Comparison of ENCODE assay signal across 14 mouse cellular contexts in genomic region chr7:127217901-127218642, GRCm38 (mm10). TPM values are rescaled to one million over a fixed set of nuclear protein-coding genes. Genes with fewer than 3 reads are reported as not detected.
A peak's percentile ranks its signal among the peaks of the same experiment; 100 is the strongest.
DNase-seq lines count a peak whose midpoint lies in the region; ATAC-seq and TF ChIP-seq lines count a peak whose summit lies in the region.
"Had no signal": no experiment of that assay in that cellular context is flagged by ENCODE, and none has a peak within 500 bp of the region (broad histone marks: within the 10 kb centered on the region; RNA-seq: fewer than 3 reads in every experiment).

No protein-coding gene starts in this region.

- dilution Hi-C loops in CH12.LX (cut with MboI; ENCODE audit: extremely low pct_ligation_motif_present, extremely low pct_unique_long_range_greater_than_20kb, low sequenced_read_pairs): no loop called here

- TF ChIP-seq EP300 in CH12.LX (IDR thresholded peaks at IDR 0.05; ENCODE audit: low read length): no peak

- H3K9me3 ChIP-seq in heart, embryonic 10.5 days: no peaks in the 10 kb centered on the region
- H3K9me3 ChIP-seq in CH12.LX (replicated peaks; ENCODE audit: low read length): peaks cover 4% of the 10 kb centered on the region
- no peaks in the 10 kb centered on the region for H3K9me3 ChIP-seq in limb, embryonic 10.5 days (replicated peaks)
- H3K9me3 ChIP-seq in hindbrain, embryonic 13.5 days: no peaks in the 10 kb centered on the region
- H3K9me3 ChIP-seq: forebrain, embryonic 15.5 days; neural tube, embryonic 13.5 days had no signal

- H3K79me2 ChIP-seq in CH12.LX (replicated peaks; ENCODE audit: control insufficient read depth, extremely low read depth, insufficient read depth, poor library complexity, severe bottlenecking): peaks cover 18% of the 10 kb centered on the region

- peak overlapping the region; percentile 62 for H3K9ac ChIP-seq in CH12.LX (ENCODE audit: insufficient read depth, low read depth)
- no peak overlapping the region for H3K9ac ChIP-seq in hindbrain, embryonic 13.5 days
- H3K9ac ChIP-seq: forebrain, embryonic 15.5 days; neural tube, embryonic 13.5 days had no signal

- H3K4me3 ChIP-seq in heart, embryonic 10.5 days: peak overlapping the region; percentile 35; the same call in 1 of the 2 replicates
- H3K4me3 ChIP-seq in CH12.LX (replicated peaks in 1 of 3; ENCODE audit: low read depth in 2 of 3, low read length in 2 of 3, poor library complexity in 1 of 3): peak overlapping the region; percentile 67 to 80 (median 70)
- H3K4me3 ChIP-seq in limb, embryonic 10.5 days: no peak overlapping the region
- H3K4me3 ChIP-seq in spleen, adult 2 months (ENCODE audit: extremely low read depth, insufficient read depth, insufficient read length): peak overlapping the region; percentile 72
- no peak overlapping the region for H3K4me3 ChIP-seq in hindbrain, embryonic 13.5 days
- H3K4me3 ChIP-seq: forebrain, embryonic 15.5 days; layer of hippocampus, adult 2 months; neural tube, embryonic 13.5 days had no signal

- peaks cover 11% of the 10 kb centered on the region; the same call in 1 of the 2 replicates for H3K27me3 ChIP-seq in heart, embryonic 10.5 days (ENCODE audit: insufficient read depth, poor library complexity, severe bottlenecking)
- H3K27me3 ChIP-seq in CH12.LX (replicated peaks): no peaks in the 10 kb centered on the region
- peaks cover 18% of the 10 kb centered on the region for H3K27me3 ChIP-seq in limb, embryonic 10.5 days (ENCODE audit: low read depth, poor library complexity, severe bottlenecking)
- H3K27me3 ChIP-seq in spleen, adult 2 months (ENCODE audit: control insufficient read depth, insufficient read depth, low read length): no peaks in the 10 kb centered on the region
- H3K27me3 ChIP-seq in hindbrain, embryonic 13.5 days: peaks cover 16% of the 10 kb centered on the region
- H3K27me3 ChIP-seq: forebrain, embryonic 15.5 days had no signal

- no peak for TF ChIP-seq RAD21 in CH12.LX (IDR thresholded peaks at IDR 0.05; ENCODE audit: low read depth, low read length)

- DNase-seq in heart, embryonic 10.5 days (ENCODE audit: low spot score): no peak
- no peak for DNase-seq in heart, postnatal 10 days
- peak; percentile 61 for DNase-seq in CH12.LX (ENCODE audit: extremely low read depth)
- DNase-seq in limb, embryonic 10.5 days (ENCODE audit: low spot score): no peak
- peak in 1 of 2 experiments; percentile 70 for DNase-seq in spleen, adult 2 months (ENCODE audit: low read depth in 1 of 2, low spot score in 2 of 2)
- DNase-seq in kidney, adult 9 months: no peak
- no peak for DNase-seq in adrenal gland, postnatal 25 days
- DNase-seq: cerebellum, postnatal 25 days; lung, adult 18-20 months had no signal

- ATAC-seq in hindbrain, embryonic 13.5 days (ENCODE audit: low FRiP score): no peak
- ATAC-seq: forebrain, embryonic 15.5 days; hindbrain, embryonic 16.5 days had no signal

- TF ChIP-seq CTCF in CH12.LX (conservative IDR thresholded peaks at IDR 0.05 in 1 of 2, IDR thresholded peaks at IDR 0.05 in 1 of 2; ENCODE audit: low read depth in 2 of 2, low read length in 2 of 2): no peak
- TF ChIP-seq CTCF in spleen, adult 2 months (IDR thresholded peaks at IDR 0.05; ENCODE audit: extremely low read depth, insufficient read depth, insufficient read length, insufficient replicate concordance): no peak

- peak overlapping the region; percentile 79 for H3K27ac ChIP-seq in heart, embryonic 10.5 days
- H3K27ac ChIP-seq in CH12.LX (ENCODE audit: insufficient read depth, low read depth): peak overlapping the region; percentile 75
- H3K27ac ChIP-seq in limb, embryonic 10.5 days: peak overlapping the region; percentile 25; the same call in 1 of the 2 replicates
- peak overlapping the region; percentile 95 for H3K27ac ChIP-seq in spleen, adult 2 months (ENCODE audit: insufficient read depth, low read length)
- H3K27ac ChIP-seq in hindbrain, embryonic 13.5 days: no peak overlapping the region
- H3K27ac ChIP-seq: forebrain, embryonic 15.5 days; layer of hippocampus, adult 2 months; neural tube, embryonic 13.5 days had no signal

- 54% methylated on average over 10 of the region's 10 CpGs for WGBS in heart, embryonic 10.5 days
- 80% methylated on average over 10 of the region's 10 CpGs for WGBS in limb, embryonic 10.5 days
- 9% methylated on average over 10 of the region's 10 CpGs for WGBS in spleen, adult 2 months
- 85% methylated on average over 10 of the region's 10 CpGs for WGBS in hindbrain, embryonic 13.5 days

- peak overlapping the region; percentile 81 for H3K4me2 ChIP-seq in CH12.LX (ENCODE audit: insufficient read depth, low read depth, poor library complexity, severe bottlenecking)
- no peak overlapping the region for H3K4me2 ChIP-seq in hindbrain, embryonic 13.5 days
- H3K4me2 ChIP-seq: forebrain, embryonic 15.5 days; neural tube, embryonic 13.5 days had no signal

- TF ChIP-seq POLR2A in CH12.LX (IDR thresholded peaks at IDR 0.05; ENCODE audit: low read depth, low read length): peak; percentile 74; the same call in 1 of the 2 replicates
- TF ChIP-seq POLR2A in spleen, adult 2 months (IDR thresholded peaks at IDR 0.05; ENCODE audit: low read depth, low read length): peak; percentile 71; the same call in 1 of the 2 replicates

- intact Hi-C loops in heart, postnatal 10 days (cut with DNase I): no loop called here

- H3K36me3 ChIP-seq in heart, embryonic 10.5 days: no peaks in the 10 kb centered on the region
- H3K36me3 ChIP-seq in CH12.LX (replicated peaks in 1 of 2; ENCODE audit: control insufficient read depth in 1 of 2, insufficient read depth in 1 of 2, low read length in 1 of 2): peaks cover 26 to 37% of the 10 kb centered on the region in 2 experiments
- peaks cover 11% of the 10 kb centered on the region for H3K36me3 ChIP-seq in limb, embryonic 10.5 days
- H3K36me3 ChIP-seq in spleen, adult 2 months (ENCODE audit: control insufficient read depth, insufficient read depth, low read length): peaks cover 15% of the 10 kb centered on the region
- no peaks in the 10 kb centered on the region for H3K36me3 ChIP-seq in hindbrain, embryonic 13.5 days
- H3K36me3 ChIP-seq: forebrain, embryonic 15.5 days; neural tube, embryonic 13.5 days had no signal

- peaks cover 46% of the 10 kb centered on the region for H3K4me1 ChIP-seq in heart, embryonic 10.5 days
- peaks cover 19 to 61% of the 10 kb centered on the region in 2 experiments for H3K4me1 ChIP-seq in CH12.LX (ENCODE audit: control insufficient read depth in 1 of 2, insufficient read depth in 2 of 2)
- H3K4me1 ChIP-seq in limb, embryonic 10.5 days: peaks cover 31% of the 10 kb centered on the region
- H3K4me1 ChIP-seq in spleen, adult 2 months (ENCODE audit: control insufficient read depth, insufficient read depth, insufficient read length): peaks cover 25% of the 10 kb centered on the region; the same call in 1 of the 2 replicates
- peaks cover 8% of the 10 kb centered on the region; the same call in 1 of the 2 replicates for H3K4me1 ChIP-seq in hindbrain, embryonic 13.5 days (replicated peaks)

- in situ Hi-C loops in CH12.LX (cut with MboI; ENCODE audit: low pct_ligation_motif_present, low pct_unique_long_range_greater_than_20kb, low sequenced_read_pairs): no loop called here

RNA-seq across cellular contexts. Expression of gene Mylpf, which starts 9.4 kb away (rescaled TPM):
- polyA plus RNA-seq in heart, embryonic 10.5 days (2016; fragmentation: Nextera tagmentation; extraction: Ambion mirVana): 40.4 and 51.1 TPM in 2 replicates
- total RNA-seq in heart, postnatal 10 days (2021): 1 to 10 TPM; 1.7 to 2.5 TPM
- total RNA-seq in CH12.LX (2012; rRNA removed) (3.0 and 4.2 TPM in 2 replicates), CH12.LX (2014; rRNA removed) (0.49 and 3.2 TPM in 2 replicates)
- polyA plus RNA-seq in CH12.LX (2012; ENCODE audit: insufficient read length, low read depth): 4.1 and 5.2 TPM in 2 replicates
- 8.8 and 13.1 TPM in 2 replicates for polyA plus RNA-seq in limb, embryonic 10.5 days (2016; fragmentation: Nextera tagmentation; extraction: Ambion mirVana)
- 1.2 and 5.2 TPM in 2 replicates for polyA plus RNA-seq in spleen, adult 2 months (2012; rRNA removed)
- 11.0 and 15.5 TPM in 2 replicates for polyA plus RNA-seq in hindbrain, embryonic 13.5 days (2015; fragmentation: Nextera tagmentation; extraction: Ambion mirVana)
- 4.1 and 4.4 TPM in 2 replicates for total RNA-seq in adrenal gland, postnatal 25 days (2021)

RNA-seq across cellular contexts. Expression of gene Tbc1d10b, which starts 9.8 kb away (rescaled TPM):
- 26.4 and 28.3 TPM in 2 replicates for polyA plus RNA-seq in heart, embryonic 10.5 days (2016; fragmentation: Nextera tagmentation; extraction: Ambion mirVana)
- total RNA-seq in heart, postnatal 10 days (2021): 10 to 100 TPM; 35.3 to 37.2 TPM
- total RNA-seq in CH12.LX (2012; rRNA removed): 25.9 and 28.0 TPM in 2 replicates
- total RNA-seq in CH12.LX (2014; rRNA removed): 17.9 and 18.2 TPM in 2 replicates
- polyA plus RNA-seq in CH12.LX (2012; ENCODE audit: insufficient read length, low read depth): 25.6 and 26.6 TPM in 2 replicates
- polyA plus RNA-seq in limb, embryonic 10.5 days (2016; fragmentation: Nextera tagmentation; extraction: Ambion mirVana): 32.1 and 34.8 TPM in 2 replicates
- 33.0 and 34.3 TPM in 2 replicates for polyA plus RNA-seq in spleen, adult 2 months (2012; rRNA removed)
- polyA plus RNA-seq in hindbrain, embryonic 13.5 days (2015; fragmentation: Nextera tagmentation; extraction: Ambion mirVana): 28.0 and 31.3 TPM in 2 replicates
- total RNA-seq in adrenal gland, postnatal 25 days (2021): 51.9 and 53.1 TPM in 2 replicates

RNA-seq across cellular contexts. Expression of gene Zfp553, which starts 14.8 kb away (rescaled TPM):
- polyA plus RNA-seq in heart, embryonic 10.5 days (2016; fragmentation: Nextera tagmentation; extraction: Ambion mirVana): 30.5 and 42.9 TPM in 2 replicates
- 1 to 10 TPM; 6.8 to 8.8 TPM for total RNA-seq in heart, postnatal 10 days (2021)
- 17.4 and 18.8 TPM in 2 replicates for total RNA-seq in CH12.LX (2012; rRNA removed)
- total RNA-seq in CH12.LX (2014; rRNA removed): 8.6 and 9.8 TPM in 2 replicates
- 15.0 and 15.2 TPM in 2 replicates for polyA plus RNA-seq in CH12.LX (2012; ENCODE audit: insufficient read length, low read depth)
- polyA plus RNA-seq in limb, embryonic 10.5 days (2016; fragmentation: Nextera tagmentation; extraction: Ambion mirVana): 74.2 and 74.9 TPM in 2 replicates
- 9.2 and 12.9 TPM in 2 replicates for polyA plus RNA-seq in spleen, adult 2 months (2012; rRNA removed)
- polyA plus RNA-seq in hindbrain, embryonic 13.5 days (2015; fragmentation: Nextera tagmentation; extraction: Ambion mirVana): 58.8 and 61.9 TPM in 2 replicates
- total RNA-seq in adrenal gland, postnatal 25 days (2021): 14.7 and 15.2 TPM in 2 replicates

RNA-seq across cellular contexts. Expression of gene Sept1, which starts 14.9 kb away (rescaled TPM):
- polyA plus RNA-seq in heart, embryonic 10.5 days (2016; fragmentation: Nextera tagmentation; extraction: Ambion mirVana): 21.2 and 25.4 TPM in 2 replicates
- total RNA-seq in heart, postnatal 10 days (2021): 10 to 100 TPM; 11.5 to 15.5 TPM
- total RNA-seq in CH12.LX (2012; rRNA removed) (73.8 and 92.3 TPM in 2 replicates), CH12.LX (2014; rRNA removed) (42.1 and 42.7 TPM in 2 replicates)
- polyA plus RNA-seq in CH12.LX (2012; ENCODE audit: insufficient read length, low read depth): 147 and 171 TPM in 2 replicates
- polyA plus RNA-seq in limb, embryonic 10.5 days (2016; fragmentation: Nextera tagmentation; extraction: Ambion mirVana): 27.0 and 29.9 TPM in 2 replicates
- 280 and 335 TPM in 2 replicates for polyA plus RNA-seq in spleen, adult 2 months (2012; rRNA removed)
- polyA plus RNA-seq in hindbrain, embryonic 13.5 days (2015; fragmentation: Nextera tagmentation; extraction: Ambion mirVana): 21.8 and 23.1 TPM in 2 replicates
- 8.3 and 12.9 TPM in 2 replicates for total RNA-seq in adrenal gland, postnatal 25 days (2021)

RNA-seq across cellular contexts. Expression of gene Cd2bp2, which starts 22.2 kb away (rescaled TPM):
- 49.1 and 61.0 TPM in 2 replicates for polyA plus RNA-seq in heart, embryonic 10.5 days (2016; fragmentation: Nextera tagmentation; extraction: Ambion mirVana)
- 10 to 100 TPM; 46.8 to 49.2 TPM for total RNA-seq in heart, postnatal 10 days (2021)
- total RNA-seq in CH12.LX (2012; rRNA removed): 66.8 and 78.5 TPM in 2 replicates
- 62.4 and 63.3 TPM in 2 replicates for total RNA-seq in CH12.LX (2014; rRNA removed)
- polyA plus RNA-seq in CH12.LX (2012; ENCODE audit: insufficient read length, low read depth): 57.4 and 72.8 TPM in 2 replicates
- 85.9 and 94.0 TPM in 2 replicates for polyA plus RNA-seq in limb, embryonic 10.5 days (2016; fragmentation: Nextera tagmentation; extraction: Ambion mirVana)
- polyA plus RNA-seq in spleen, adult 2 months (2012; rRNA removed): 22.7 and 26.4 TPM in 2 replicates
- 83.1 and 84.6 TPM in 2 replicates for polyA plus RNA-seq in hindbrain, embryonic 13.5 days (2015; fragmentation: Nextera tagmentation; extraction: Ambion mirVana)
- 53.5 and 65.9 TPM in 2 replicates for total RNA-seq in adrenal gland, postnatal 25 days (2021)

Comparison
In these comparisons a context has a peak if more than half of its experiments do, and no peak if none do; other contexts are left out.
1. H3K4me3 ChIP-seq: peak in heart, embryonic 10.5 days (single experiment), CH12.LX (3 of 3) and spleen, adult 2 months (single experiment); none in limb, embryonic 10.5 days (single experiment) and hindbrain, embryonic 13.5 days (single experiment).